Mouse (Mus musculus): ENCODE results near the gene Fam71e1. TPM values are rescaled to one million over a fixed set of nuclear protein-coding genes. Genes with fewer than 3 reads are reported as not detected.

Fam71e1 gene
- polyA plus RNA-seq (2012; rRNA removed), result 27.3 and 33.6 TPM in 2 replicates

- DNase-seq (ENCODE audit: extremely low spot score in 1 of 2, low spot score in 1 of 2), result peak; percentile 97 to 99
Observed at GRCm38 (mm10) chr7:44495992-44496770, at the start of gene Fam71e1, which contains the start of gene Emc10. Gene Fam71e1 (plus strand): TSS chr7:44496581. Gene Emc10 (minus strand): TSS chr7:44496529.

GRCm38 (mm10) chr7:44453256-44453655 lies 43.1 kb upstream of the Fam71e1 start:
- DNase-seq (ENCODE audit: extremely low spot score in 1 of 2, low spot score in 1 of 2), result no peak

- DNase-seq (ENCODE audit: extremely low spot score in 1 of 2, low spot score in 1 of 2), result no peak
Observed at GRCm38 (mm10) chr7:44456302-44456701, 40.1 kb upstream of the Fam71e1 start.

- DNase-seq (ENCODE audit: extremely low spot score in 1 of 2, low spot score in 1 of 2), result no peak
Observed at GRCm38 (mm10) chr7:44460067-44460466, 36.3 kb upstream of the Fam71e1 start.

- DNase-seq (ENCODE audit: extremely low spot score in 1 of 2, low spot score in 1 of 2), result no peak
Observed at GRCm38 (mm10) chr7:44460767-44461502, 35.4 kb upstream of the Fam71e1 start.

- DNase-seq (ENCODE audit: extremely low spot score in 1 of 2, low spot score in 1 of 2), result no peak
Observed at GRCm38 (mm10) chr7:44461503-44462217, 34.7 kb upstream of the Fam71e1 start.

- DNase-seq (ENCODE audit: extremely low spot score in 1 of 2, low spot score in 1 of 2), result no peak
Observed at GRCm38 (mm10) chr7:44462218-44463055, 33.9 kb upstream of the Fam71e1 start.

GRCm38 (mm10) chr7:44463056-44463425 lies 33.3 kb upstream of the Fam71e1 start:
- DNase-seq (ENCODE audit: extremely low spot score in 1 of 2, low spot score in 1 of 2), result no peak

- no peak for DNase-seq (ENCODE audit: extremely low spot score in 1 of 2, low spot score in 1 of 2)
Observed at GRCm38 (mm10) chr7:44463556-44464225, 32.7 kb upstream of the Fam71e1 start.

GRCm38 (mm10) chr7:44464511-44464910 lies 31.9 kb upstream of the Fam71e1 start:
- DNase-seq (ENCODE audit: extremely low spot score in 1 of 2, low spot score in 1 of 2), result peak; percentile 83 to 91

- DNase-seq (ENCODE audit: extremely low spot score in 1 of 2, low spot score in 1 of 2), result no peak
Observed at GRCm38 (mm10) chr7:44465111-44465510, 31.3 kb upstream of the Fam71e1 start, which contains the start of gene Aspdh. Gene Aspdh (plus strand): TSS chr7:44465391.

- DNase-seq (ENCODE audit: extremely low spot score in 1 of 2, low spot score in 1 of 2), result no peak
Observed at GRCm38 (mm10) chr7:44466006-44466887, 30.1 kb upstream of the Fam71e1 start.

GRCm38 (mm10) chr7:44466888-44467311 lies 29.5 kb upstream of the Fam71e1 start:
- DNase-seq (ENCODE audit: extremely low spot score in 1 of 2, low spot score in 1 of 2), result no peak

GRCm38 (mm10) chr7:44467811-44468411 lies 28.5 kb upstream of the Fam71e1 start, which contains the start of gene Josd2:
Gene Josd2 (plus strand): TSS chr7:44467980.
- DNase-seq (ENCODE audit: extremely low spot score in 1 of 2, low spot score in 1 of 2), result peak; percentile 98 to 99

GRCm38 (mm10) chr7:44468644-44469285 lies 27.6 kb upstream of the Fam71e1 start:
- no peak for DNase-seq (ENCODE audit: extremely low spot score in 1 of 2, low spot score in 1 of 2)

GRCm38 (mm10) chr7:44469677-44470675 lies 26.4 kb upstream of the Fam71e1 start:
- no peak for DNase-seq (ENCODE audit: extremely low spot score in 1 of 2, low spot score in 1 of 2)

All from frontal cortex, adult 2 months (tissue).